Mouse (Mus musculus) thymus, postnatal 0 days (tissue): ENCODE measurements around the gene Scap. TPM values are rescaled to one million over a fixed set of nuclear protein-coding genes. Genes with fewer than 3 reads are reported as not detected.
A peak's percentile ranks its signal among the peaks of the same experiment; 100 is the strongest.
"Not testable (repeated sequence)": the region's sequence is repeated elsewhere in the genome, so short reads cannot be mapped to it uniquely, and the experiment has no call there.

Experiments
- DNase-seq: peaks from one replicate; pipeline ENCODE4 v3.0.0-alpha.2; 2015; ENCODE audit warnings: low spot score
- polyA plus RNA-seq: library from polyadenylated mRNA; unstranded; fragments of >200 nt; fragmentation: Nextera tagmentation; extraction: Ambion mirVana; gene quantifications from 2 replicates; pipeline ENCODE4 v1.2.1, GENCODE M21; 2015

Scap gene
- polyA plus RNA-seq, 1 experiment from 2014 or later, result 33.9 TPM

DNA sequence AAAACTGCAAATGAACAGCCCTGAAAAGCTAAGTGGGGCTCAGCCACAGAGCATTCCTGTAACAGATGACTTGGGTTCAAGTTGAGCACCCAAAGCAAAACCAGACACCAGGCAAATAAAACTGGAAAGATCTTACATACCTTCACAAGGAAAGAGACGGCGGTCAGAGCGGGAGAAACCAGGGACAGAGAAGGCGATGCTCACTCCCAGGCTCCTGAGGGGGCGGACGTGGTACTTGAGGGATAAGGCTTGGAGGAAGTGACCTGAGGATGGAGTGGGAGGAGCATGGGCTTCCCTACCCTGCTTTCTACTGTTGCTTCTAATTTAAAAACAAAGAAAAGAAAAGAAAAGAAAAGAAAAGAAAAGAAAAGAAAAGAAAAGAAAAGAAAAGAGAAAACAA is 2.7 kb upstream of the Scap start:
- no peak for DNase-seq

DNA sequence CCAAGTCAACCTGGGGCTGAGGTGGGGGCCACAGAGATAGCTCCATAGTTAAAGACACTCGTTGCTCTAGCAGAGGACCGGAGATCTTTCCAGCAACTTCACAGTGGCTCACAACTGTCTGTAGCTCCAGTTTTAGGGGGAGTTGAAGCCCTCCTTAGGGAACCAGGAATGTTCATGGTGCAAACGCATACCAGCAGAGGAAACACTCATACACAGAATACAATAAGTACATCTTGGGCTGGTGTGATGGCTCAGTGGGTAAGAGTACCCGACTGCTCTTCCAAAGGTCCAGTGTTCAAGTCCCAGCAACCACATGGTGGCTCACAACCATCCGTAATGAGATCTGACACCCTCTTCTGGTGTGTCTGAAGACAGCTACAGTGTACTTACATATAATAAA is 2.2 kb upstream of the Scap start:
- not testable (repeated sequence) for DNase-seq

DNA sequence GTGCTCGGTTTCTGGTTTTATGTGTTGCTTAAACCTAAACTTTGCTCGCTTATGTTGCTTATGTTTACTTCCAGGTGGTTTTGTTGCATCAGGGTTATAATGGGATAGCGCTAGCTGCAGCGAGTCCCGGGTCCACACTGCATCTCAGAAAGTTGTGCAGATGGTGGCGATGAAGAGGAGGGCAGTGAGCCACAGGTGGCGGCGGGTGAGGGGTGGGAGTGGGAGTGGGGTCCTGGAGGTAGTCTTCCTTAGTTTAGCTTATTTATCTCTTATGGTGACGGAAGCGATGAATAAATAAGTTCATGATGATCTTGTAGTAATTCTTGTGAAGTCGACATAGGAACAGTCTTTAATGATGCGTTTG is 790 bp downstream of the Scap start:
- peak; percentile 6 for DNase-seq

DNA sequence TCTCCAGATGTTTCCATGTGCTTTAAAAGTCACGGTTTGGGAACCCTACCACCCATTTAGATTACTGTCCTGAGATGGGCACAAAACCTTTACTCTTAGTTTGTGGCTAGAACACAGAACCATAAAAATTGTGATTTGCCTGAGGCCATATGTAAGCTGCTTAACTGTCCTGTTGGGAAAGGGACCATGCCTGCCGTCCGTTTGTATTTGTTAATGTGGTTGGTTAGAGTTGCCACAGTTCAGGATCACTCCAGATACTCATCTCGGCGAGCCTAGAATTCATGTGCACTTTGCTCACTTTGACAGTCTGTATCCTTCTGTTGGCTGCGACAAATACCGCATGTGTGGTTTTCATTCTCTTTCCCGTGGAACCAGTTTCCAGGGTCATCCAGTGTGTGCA is 1.8 kb downstream of the Scap start:
- no peak for DNase-seq

DNA sequence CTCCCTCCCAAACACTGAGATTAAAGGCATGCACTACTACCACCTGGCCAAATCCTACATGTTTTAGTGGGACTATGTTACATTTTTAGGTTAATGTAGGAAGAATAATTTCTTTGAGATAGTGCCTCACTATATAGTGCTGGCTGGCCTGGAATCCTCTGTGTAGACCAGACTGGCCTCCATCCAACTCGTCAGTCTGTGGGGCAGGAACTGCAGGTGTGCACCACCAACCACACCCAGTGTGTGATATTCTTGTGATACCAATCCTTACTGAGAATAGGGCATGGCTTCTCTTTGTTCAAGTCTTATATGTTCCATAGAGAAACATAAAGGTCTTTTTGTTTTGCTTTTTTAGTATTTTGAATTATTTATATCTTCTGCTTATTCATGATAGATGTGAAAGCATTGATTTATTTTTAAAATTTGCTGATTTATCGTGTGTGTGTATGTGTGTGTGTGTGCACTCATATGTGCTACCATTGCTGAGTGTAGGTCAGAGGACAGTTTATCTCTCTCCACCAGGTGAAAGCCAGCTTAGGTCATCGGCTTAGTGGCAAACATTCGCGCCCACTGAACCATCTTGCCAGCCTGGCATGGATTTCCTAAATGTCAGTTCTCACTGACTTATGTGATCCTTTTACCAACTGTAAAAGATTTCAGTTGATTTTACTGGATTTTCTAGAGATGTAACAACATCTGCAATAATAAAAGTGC is 7.1 kb downstream of the Scap start:
- DNase-seq, result no peak

DNA sequence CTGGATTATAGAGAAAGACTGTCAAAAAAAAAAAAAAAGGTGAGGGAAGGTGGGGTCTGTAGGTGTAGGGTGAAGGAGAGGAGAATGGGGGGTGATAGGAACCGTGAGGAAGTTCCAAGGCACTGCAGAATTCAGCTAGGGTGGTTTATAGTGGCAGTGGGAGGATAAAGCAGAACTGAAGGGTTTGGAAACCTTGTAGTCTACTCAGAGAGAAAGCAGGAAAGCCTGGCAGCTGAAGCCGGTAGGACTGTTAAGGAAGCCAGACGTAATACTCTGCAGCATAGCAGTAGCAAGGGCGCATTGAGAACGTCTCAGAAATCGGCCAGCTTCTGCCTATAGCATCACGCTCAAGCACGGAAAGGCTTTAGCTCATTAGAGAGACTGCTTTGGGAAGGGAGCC is 8.9 kb downstream of the Scap start:
- no peak for DNase-seq

DNA sequence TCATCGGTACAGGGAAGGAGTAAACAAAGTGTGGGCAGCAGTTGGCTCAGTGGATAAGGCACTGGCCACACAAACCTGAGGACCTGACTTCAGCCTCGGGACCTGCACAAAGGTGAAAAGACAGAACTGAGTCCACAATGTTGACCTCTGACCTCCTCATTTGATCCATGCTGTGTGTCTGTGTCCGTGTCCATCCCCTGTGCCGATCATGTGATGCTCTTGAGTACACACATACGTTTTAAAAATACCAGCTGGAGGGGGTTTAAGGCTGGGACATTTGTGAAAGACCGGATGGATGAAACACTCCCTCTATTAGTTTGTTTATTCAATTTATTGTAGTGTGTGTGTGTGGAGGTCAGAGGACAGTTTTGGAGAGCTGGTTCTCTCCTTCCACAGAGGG is 10.7 kb downstream of the Scap start:
- DNase-seq, result no peak

DNA sequence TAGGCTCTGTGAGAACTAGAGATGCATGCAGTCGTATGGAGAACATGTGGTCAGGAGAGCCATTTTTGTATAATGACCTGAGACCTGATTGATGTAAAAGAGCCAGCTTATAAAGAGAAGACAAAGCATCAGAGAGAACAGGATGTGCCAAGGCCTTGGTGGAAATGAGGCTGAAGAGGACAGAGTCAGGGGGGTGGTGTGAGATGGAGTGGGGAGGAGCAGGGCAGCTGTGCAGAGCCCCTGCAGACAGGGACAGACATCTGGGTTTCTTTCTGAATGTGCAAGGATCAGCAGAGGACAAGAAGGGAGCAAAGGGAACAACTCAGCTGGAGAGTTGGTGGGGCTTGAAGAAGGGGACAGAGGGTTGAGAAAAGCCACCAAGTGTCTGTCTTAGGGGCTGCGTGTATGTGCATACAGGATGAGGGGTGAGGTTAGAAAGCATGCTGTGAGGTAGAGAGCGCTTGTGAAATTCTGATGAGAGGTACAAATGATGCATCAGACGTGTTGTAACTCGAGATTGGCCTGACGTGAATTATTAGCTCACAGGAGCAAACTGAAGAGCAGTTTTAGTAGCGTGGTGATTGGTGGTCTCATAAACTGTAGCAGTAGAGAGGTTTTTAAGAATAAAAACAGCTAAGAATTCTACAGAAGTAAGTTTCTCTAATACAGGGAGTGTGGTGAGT is 12.1 kb downstream of the Scap start:
- no peak for DNase-seq

DNA sequence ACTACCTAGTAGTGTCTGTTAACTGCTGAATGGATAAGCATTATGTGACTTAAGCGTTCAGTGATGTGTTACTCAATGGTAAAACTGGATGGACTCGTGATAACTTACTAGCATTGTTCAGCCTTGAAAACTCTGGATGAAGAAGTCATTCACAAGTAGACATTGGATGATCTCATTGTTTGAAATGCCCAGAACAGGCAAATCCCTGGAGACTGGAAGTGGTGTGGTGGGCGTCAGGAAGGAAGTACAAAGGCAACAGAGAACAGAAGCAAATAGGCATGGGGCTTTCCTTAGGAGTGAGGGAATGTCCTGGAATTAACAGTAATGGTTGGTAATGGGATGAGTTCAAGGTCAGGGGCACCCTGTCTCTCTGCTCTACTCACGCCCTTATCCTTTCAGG is 15.8 kb downstream of the Scap start:
- DNase-seq, result no peak

DNA sequence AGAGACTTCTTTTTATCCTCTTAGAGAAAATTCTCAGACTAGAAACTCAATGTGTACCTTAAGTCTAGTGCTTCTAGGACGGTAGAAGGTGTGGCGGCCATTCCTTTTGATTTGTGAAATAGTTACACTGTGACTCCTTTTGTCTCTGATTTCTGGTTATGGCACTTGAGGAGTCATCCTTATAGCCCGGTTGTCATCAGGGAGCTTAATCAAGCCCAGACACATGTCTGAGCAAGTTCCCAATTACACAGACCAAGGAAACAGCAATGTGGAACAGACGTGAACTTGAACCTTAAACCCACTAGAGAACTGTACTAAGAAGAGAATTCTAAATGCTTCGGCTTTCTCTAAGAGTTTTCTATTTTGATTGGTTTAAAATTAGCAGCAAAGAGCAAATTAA is 17.1 kb downstream of the Scap start:
- DNase-seq, result no peak

DNA sequence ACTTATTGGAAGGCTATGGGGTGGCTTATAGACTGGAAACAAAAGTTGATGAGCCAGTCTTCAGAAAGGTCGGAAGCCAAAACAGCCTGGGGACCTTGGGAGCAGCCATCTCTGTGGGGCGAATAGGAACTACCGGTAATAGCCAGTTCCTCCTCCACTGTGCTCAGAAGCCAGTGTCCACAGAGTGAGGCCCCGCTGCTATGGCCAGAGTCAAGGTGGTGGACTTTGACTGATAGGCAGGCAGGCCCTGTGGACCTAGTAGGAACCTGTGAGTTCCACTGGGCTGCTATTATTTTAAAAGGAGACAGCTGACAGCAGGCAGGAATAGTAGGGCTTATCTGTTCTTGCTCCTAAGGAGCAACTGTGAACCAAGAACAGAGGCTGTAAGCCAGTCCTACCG is 17.5 kb downstream of the Scap start:
- no peak for DNase-seq

DNA sequence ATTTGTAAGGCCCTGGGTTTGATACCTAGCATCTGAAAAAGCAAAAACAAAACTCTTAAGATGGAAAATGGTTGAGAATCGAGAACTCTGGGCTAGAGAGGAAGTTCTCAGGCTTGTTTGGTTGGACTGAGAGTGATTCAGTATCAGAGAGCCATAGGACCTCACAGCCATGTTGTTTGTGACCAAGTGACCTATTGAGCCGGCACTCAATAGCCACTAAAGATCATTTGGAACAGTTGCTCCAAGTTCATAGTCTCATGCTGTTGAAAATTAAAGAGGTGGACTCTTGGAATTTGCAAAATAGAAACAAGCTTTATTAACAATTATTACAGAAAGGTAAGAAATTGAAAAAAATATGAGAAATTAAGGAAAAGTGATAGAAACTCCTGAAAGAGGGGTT is 18.3 kb downstream of the Scap start:
- no peak for DNase-seq

DNA sequence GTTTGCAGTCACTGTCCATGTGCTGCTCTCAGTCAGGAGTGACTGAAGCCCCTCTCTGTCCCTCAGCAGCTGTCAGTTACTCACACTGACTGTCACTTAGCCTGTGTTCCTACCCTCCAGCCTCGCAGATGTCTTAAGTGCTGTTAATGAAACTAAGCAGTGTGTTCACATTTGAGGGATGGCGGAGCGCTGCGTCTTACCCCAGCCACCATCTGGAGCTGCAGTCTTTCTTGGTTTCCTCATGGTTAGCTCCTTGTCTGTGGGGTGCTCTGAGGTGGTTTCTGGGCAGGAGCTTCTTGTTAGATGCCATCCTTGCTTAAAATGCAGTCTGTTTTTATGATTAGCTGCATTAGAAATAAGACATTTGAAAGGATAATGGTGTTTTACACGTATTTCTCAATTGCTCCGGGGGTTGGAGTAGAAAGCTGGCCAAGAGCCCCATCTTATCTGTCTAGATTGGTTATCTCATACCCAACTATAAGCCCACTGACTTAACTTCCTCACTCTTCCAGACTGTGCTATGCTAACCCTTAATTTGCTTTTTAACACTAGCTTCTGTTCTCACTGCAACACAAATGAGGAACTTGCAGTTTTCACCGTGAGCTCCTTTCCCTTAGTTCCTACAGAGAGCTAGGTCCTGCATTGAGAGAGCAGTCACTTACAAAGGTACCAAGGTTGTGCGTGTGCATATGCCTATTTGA is 19.0 kb downstream of the Scap start:
- DNase-seq, result peak; percentile 44

DNA sequence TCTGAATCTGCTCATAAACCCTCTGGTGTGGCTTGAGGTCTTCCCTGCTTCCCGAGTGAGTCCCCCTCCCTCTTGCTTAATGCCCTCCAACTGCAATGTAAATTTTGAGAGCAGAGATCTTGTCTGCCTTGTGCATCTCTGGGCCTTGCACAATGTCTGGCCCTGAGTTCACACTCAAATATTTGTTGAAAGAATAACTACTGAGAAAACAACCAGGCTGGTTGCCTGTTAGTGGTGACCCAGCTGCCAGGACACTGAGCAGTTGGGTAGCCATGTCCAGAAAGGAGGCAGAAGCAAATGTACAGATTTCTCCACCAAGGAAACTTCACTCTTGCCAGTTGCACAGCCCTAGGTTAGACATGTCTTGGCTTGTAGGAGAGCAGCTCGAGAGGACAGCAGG is 25.3 kb downstream of the Scap start:
- no peak for DNase-seq

DNA sequence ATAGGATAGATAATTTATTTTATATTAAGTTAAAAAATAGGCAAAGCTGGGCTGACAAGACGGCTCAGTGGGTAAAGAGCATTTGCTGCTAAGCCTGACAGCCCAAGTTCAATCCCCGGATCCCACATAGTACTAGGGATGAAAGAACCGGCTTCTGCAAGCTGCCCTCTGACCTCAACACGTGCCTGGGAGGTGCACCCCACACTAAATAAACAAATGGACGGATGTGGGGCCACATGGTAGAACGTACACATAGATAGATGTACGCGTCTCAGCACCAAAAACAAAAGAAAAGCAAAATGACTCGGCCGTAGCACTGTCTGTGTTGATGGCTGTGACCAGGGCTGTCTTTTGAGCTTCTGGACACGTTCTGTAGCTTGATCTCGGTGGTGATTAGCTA is 28.2 kb downstream of the Scap start:
- DNase-seq, result no peak

DNA sequence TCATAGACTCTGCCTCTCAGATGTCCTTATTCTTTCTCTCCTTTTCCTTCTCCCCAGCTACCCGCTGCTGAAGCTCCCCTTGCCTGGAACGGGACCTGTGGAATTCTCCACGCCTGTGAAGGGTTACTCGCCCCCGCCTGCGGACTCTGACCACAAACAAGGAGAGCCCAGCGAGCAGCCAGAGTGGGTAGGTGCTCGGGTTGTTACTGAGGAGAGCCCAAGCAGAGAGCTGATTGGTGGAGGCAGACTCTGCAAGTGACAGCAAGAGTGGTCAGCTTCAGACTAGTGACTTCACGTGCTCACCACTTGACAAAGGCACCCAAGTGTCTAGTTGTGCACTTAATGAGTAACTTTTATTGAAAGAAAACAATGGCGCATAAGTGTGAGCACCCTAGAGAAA is 29.2 kb downstream of the Scap start:
- DNase-seq, result no peak

DNA sequence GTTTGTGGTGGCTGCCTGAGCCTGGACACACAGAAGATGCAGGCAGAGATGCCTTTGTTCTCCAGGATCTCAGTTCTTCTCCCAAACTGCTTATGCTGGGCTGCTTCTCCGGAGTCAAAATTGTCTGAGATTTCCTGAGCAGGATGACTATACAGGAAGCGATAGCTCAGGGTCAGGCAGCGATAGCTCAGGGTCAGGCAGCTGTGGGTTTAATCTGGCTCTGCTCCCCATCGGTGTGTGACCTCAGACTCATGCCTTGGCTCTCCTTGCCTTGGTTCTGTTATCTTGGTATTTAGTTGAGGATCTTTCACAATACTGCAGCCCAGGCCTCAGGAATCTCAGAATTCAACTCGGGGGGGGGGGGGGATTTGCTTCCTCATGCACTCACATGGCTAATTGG is 33.7 kb downstream of the Scap start:
- DNase-seq, result no peak

DNA sequence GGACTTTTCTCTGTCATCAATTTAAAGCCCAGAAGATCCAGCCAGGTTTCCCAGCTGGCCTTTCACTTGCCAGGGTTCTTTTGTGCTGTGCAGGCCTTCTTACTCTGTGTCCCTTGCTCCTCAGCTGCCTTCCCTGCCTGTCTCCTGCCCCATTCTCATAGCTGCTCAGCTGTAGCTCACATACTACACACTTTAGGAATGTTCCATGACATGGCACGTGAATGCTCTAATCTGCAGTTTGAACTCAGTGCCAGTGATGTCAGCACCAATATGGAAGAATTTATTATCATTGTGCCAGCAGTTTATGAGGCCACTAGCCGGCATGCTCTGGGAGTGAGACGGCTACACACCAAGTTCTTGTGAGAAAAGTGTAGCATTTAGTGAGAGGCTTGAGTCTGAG is 36.8 kb downstream of the Scap start:
- DNase-seq, result no peak

DNA sequence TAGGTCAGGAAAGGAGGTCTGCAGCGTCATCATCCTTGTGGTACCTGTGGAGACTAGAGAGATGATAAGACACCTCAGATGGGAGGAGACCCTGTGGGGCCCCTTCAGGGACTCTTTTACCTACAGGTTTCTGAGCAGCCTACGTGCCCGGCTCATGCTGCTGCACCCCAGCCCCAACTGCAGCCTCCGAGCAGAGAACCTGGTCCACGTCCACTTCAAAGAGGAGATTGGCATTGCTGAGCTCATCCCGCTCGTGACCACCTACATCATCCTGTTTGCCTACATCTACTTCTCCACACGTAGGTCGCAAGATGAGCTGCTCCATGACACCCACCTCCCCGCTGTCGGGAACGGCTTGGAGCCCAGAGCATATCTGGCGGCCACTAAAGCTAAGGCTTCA is 40.8 kb downstream of the Scap start:
- no peak for DNase-seq

DNA sequence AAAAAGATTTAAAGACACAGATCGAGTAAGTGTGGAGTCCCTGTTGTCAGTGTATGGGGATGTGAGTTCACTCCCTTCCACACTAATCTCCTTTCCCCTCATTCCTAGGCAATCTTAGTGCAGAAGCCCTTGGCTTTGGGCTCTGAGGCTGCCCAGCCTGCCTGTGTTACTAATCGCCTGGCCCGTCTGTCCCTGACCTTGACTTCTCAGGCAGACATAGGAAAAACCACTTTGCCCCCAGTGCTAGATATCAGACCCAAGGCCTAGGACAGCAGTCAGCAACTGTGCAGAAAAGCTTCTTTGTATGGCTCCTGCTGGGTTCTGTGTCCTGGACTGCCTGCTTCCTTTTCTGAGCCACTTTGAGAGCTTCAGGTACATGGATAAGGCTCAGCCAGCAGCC is 42.6 kb downstream of the Scap start:
- no peak for DNase-seq

DNA sequence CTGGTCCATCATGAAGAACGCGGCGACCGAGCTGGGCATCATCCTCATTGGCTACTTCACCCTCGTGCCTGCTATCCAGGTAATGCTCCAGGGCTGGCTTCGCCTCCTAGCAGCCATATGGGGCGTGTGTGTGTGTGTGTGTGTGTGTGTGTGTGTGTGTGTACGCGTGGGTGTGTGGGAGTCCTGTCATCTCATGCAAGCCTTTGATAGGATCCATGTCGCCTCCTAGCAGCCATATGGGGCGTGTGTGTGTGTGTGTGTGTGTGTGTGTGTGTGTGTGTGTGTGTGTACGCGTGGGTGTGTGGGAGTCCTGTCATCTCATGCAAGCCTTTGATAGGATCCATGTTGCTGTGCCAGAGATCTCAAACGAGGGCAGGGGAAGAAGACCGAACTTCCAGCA is 44.6 kb downstream of the Scap start:
- DNase-seq, result not testable (repeated sequence)

DNA sequence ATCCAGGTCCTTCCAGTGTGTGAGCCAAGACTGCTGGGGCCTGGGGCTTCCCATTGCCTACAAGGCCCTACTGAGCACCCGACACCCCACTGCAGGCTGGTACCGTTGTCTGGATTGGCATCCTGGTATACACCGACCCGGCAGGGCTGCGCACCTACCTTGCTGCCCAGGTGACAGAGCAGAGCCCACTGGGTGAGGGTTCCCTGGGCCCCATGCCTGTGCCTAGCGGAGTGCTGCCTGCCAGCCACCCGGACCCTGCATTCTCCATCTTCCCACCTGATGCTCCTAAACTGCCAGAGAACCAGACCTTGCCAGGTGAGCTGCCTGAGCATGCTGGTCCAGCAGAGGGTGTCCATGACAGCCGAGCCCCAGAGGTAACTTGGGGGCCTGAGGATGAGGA is 46.3 kb downstream of the Scap start:
- DNase-seq, result no peak

DNA sequence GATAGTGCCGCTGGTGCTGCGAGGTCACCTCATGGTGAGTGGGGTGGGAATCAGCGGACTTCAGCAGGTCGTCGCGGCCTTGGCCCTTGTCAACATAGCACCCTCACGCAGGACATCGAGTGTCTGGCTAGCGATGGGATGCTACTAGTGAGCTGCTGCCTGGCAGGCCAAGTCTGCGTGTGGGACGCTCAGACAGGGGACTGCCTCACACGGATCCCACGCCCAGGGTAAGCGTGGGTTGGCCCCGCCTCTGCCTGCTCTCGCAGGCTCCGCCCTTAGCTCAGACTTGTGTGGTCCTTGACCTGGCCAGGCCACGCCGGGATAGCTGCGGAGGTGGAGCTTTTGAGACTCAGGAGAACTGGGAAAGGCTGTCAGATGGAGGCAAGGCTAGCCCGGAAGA is 47.6 kb downstream of the Scap start:
- DNase-seq, result no peak
